Mouse (Mus musculus) urinary bladder, postnatal 36 days (tissue): ENCODE measurements around the gene Cldnd1.

Experiments
- DNase-seq, 2 experiments: peaks; one replicate each; pipeline ENCODE4 v3.0.0; 2022; ENCODE audit warnings: low spot score in 2 of 2, mixed read lengths in 1 of 2

Gene Cldnd1

DNA sequence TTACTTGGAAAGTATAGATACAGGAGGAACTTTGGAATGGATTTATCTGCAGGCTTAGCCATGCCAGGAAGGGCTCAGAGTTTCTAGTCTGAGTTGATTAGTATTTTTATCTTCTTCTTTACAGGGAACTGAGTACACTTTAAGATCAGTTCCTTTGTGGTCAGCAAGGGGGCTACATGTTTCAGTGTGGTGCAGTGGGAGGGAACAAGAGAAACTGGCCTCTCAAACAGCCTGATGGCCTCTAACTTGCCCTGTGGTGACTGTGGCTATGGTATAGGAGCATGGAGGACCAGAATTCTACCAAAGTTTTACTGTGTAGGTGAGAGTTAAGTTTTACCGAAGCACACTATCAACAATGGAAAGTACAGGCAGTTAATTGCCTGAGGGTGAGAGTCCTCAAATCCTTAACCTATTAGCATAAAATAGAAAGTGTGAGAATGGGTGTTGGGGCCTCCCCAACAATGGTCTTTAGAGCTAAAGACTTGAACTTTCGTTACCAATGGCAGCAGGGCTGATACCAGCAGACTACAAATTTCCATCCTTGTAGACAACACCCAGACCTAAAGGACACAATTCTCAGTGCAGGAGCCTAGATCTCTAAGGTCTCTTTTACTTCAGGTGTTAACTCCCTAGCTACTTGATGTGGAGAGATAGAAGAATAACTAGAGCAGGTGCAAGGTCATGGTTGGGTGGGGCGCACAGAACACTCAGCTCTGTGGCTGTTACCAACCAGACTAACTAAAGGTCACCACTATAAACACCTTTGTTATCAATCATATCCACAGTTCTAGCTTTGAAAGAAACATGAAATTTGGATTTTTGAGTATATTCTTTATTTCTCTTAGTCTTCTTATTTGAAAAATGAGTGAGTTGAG is 18.9 kb upstream of the Cldnd1 start:
- no peak for DNase-seq

DNA sequence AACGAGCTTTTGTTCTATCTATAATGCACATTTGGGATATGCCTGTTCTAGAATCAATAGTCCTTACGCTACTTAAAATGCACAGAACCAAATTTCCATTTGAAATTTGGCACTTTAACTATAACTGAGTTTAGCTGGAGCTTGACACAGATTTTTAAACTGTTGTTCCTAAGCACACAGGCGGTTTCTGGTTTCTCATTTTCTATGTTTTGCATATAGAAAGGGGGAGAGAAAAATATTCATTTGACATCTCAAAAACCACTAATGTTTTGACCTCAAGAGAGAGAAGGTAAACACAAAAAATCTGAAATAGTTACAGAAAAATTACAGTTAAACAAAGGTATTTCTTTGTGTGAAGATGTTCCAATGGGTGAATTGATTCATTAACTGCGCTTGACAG is 18.2 kb upstream of the Cldnd1 start:
- DNase-seq: no peak

DNA sequence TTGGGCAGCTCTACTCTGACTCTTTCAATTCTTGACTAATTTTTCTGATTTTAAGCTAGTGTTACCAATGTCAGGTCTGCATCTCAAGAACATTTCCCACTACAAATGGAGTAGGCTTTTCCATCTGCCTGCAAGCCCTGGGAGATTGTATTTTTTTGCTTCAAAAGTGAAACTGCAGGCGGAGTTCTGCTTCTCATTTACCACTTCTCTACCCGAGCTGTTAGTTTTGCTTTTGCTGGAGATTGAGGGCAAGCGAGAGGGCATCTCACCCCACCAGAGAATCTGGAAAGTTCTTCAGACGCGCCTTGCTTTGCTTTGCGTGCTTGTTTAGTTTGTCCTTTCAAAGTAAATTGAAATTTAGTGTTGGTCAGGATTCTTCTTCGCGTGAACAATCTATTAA is 15.5 kb upstream of the Cldnd1 start:
- DNase-seq: no peak

DNA sequence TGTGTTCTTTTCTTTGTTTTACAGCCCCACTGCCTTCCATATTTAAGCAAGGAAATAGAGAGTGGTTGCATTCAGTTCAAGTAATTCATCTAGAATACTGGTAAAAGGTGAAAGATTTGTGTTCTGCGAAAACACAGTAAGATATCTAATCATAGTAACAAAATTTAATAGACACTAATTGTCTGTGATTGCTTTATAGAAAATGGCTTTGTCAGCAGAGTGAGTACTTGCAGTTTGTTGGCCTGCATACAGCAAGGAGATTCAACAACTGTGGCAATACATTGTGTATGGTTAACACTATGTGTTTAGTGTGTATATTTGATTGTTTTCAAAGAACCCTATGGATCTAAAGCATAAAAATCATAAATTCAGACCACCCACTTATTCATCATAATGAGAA is 14.6 kb upstream of the Cldnd1 start:
- no peak for DNase-seq

DNA sequence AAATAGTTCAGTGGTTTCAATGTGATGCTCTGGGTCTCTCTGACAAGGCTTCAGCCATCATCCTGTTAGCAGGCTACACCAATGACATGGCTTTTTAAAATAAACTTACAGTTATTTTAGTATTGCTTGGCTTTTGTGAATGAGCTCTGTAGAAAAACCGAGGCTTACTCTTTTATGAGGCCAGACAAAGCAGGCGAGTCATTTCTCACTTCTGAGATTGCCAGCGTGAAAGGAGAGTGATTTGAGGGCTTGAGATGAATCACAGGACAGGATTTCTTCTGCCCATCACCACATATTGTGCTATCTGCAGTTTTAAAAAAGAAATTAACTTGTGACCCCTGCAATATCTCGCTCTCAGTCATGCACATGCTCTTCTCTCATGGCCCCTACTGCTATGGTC is 12.7 kb upstream of the Cldnd1 start:
- no peak for DNase-seq

DNA sequence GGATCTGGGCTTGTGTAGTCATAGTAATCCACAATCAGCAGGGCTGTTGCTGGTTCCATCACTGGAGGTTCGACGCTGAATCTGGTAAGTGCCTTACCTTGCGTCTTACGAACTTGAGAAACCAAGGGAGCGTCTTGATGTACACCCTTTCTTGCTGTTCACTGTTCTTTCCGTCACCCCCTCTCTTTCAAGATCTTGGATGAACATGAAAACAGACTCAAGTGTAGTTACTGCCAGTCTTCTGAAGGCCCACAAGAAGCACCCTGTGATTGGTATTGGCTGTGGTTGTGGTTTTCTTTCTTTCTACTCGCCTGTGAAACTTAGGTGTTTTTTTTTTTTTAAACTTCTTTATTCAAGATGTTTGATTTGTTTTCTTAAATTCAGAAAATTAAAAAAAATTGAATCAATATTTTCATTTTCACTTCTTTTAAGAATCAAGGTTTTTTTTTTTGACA is 9.0 kb upstream of the Cldnd1 start, which contains the start of gene Gpr15:
TSS of gene Gpr15 (minus strand) at position 405 of the 455 bp plus-strand sequence.
- no peak for DNase-seq

DNA sequence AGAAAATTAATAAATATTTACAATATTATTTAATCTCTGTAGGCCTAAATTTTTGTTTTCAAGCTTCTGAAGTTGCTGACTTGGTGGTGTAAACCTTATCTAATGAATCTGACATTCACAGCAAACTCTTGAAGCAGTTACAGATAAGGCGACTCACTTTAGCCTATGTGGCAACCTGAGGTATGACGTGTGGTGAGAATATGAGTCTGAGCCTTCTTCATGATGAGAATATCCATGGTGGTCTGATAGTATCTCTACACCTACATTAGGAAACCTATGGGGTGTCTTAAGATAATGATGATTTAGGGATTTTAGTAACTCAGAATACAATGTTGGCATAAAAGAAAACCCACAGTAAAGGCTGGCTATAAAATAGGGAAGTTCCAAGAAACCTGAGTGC is 5.4 kb upstream of the Cldnd1 start:
- DNase-seq: no peak

DNA sequence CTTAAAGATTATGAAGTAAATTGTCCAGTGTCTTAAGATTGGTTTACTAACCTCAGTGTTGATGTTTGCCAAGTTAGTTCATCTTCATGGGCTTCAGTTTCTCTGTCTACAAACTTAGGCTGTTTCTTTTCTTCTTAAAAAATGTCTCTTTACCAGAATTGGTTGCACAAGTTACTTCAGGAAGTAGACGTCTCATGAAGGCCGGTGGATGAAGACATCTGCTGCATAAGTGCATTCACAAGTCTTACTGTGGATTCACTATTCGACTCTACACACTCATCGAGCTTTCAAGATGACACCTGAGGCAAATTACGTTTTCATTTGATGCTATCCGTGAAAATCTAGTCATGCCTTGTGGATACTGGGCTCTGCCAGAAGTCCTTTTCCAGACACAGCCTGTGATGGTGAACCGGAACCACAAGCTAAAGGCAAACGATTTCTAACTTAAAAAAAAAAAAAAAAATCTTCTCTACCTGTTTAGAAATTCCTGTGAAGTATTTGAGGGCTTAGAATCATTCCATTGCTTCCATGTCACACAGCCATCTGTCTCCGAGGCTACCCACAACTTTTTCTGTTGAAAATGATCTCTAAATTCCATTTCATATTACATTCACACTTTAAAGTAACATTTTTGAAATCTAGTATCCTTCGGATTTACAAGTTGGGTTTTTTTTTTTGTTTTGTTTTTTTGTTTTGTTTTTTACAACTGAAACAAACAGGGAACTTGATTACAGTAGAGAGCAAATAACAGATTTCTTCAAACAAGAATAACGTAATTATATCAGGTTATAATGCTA is 832 bp upstream of the Cldnd1 start:
- no peak for DNase-seq

DNA sequence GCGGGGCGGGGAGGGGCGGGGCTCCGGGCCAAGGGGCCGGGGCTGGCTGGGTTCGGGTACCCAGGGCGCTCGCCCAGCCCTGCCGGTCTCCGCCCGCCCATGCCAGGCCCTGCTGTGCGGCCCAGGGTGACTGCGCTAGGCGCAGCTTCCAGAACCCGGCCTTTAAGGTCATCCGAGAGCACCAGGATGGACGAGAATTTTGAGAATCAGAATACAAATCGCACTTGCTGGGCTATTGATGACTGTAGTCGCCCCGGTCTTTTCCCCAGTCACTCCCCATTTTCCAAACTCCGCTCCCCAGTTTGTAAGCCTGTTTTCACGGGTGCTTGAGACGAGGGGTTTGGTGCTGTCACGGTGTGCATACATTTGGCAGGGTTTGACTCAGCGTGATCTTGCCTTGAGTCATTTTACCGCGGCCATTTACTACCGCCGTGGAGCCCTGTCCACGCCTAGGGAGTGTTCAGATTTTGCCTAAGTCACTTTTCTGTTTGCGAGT is 514 bp downstream of the Cldnd1 start:
- no peak for DNase-seq

DNA sequence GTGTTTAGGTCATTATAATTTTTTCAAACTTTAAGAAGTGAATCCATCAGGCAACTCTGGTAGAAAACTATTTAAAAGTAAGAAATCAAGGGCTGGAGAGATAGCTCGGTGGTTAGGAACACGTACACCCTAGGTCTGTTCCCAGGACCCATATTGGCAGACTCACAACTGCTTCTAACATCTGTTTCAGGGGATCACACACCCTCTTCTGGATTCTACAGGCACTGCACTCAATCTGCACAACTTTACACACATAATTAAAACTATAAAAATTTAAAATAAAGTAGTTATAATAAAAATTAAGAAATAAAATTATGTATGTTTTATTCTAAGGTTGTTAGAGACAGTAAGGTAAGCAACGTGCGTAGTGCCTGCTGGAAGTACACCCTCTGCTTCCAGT is 10.5 kb downstream of the Cldnd1 start:
- no peak for DNase-seq

DNA sequence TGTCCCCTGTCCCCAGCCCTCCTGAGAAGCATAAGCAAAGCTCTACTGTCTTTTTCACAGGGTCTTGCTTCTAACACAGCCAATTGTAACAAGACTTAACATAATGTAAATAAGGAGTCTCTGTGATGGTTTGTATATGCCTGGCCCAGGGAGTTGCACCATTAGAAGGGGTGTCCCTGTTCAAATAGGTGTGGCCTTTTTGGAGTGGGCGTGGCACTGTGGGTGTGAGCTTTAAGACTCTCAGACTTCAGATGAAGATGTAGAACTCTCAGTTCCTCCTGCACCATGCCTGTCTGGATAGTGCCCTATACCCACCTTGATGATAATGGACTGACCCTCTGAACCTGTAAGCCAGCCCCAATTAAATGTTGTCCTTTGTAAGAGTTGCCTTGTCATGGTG is 11.1 kb downstream of the Cldnd1 start:
- no peak for DNase-seq

DNA sequence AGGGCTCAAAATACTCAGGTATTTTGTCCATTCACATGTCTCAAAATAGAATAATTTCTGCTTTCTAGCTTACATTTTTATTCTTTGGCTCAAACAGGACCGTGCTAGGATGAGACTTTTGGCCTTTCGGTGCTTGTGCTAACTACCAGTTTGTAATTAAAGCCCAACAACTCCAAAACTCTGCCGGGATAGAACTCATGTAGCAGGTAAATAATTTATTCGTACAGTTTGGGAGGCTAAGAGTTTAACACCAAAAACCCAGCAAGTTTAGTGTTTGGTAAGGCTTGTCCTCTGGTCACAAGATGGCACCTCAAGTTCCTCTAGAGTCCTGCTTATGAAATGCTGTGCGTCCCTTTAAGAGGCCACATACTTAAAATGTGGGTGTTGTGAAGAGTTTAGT is 13.0 kb downstream of the Cldnd1 start:
- no peak for DNase-seq

DNA sequence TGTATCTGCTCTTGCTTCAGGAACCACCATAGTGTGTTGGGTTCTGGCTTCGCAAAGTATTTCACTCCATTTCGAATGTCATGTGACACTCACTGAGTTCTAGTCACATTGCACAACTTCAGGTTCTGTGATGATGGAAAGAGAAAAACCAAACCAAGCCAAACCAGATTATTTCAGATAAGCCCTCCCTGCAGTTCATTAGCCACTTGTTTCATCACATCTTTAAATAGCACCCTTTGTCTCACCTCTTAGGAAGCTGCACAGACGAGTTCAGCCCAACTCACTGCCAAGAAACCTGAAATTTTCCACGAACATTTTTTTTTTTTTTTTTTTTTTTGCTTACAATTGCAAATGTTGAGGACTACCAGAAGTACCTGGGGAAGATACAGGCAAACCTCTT is 19.0 kb downstream of the Cldnd1 start:
- no peak for DNase-seq

DNA sequence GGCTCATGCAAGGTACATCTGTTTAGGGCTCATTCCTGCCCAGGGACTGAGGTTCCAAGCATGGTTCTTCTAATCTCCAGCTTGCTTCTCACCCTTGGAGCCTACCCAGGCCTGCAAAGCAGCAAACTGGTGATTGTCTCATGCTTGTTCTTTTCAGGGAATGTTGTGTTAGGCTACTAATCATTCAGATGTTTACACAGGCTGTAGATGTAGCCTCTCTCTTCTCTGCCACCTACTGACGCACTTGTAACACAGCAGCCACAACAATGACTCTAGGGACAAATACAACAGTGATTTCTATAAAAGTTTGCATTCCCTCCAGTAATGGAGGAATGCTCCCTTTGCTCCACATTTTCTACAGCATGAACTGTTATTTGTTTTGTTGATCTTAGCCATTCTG is 23.6 kb downstream of the Cldnd1 start:
- DNase-seq: no peak

DNA sequence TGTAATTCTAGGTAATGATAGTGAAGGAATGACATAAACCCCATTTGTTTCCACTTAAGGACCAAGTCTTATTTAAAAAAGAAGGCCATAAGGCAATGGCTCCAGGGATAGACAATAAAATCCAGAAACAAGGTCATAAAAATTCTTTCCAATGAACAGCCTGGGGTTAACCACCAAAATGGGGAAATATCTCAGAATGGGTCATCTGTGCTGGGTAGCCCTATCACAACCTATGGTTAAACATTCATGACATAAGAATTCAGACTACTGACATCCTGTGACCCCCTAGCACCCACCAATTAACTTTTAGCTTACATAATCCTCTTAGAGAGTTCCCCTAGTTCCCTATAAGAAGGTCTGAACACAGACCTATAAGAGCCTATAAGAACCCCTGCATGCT is 28.5 kb downstream of the Cldnd1 start:
- DNase-seq: no peak

DNA sequence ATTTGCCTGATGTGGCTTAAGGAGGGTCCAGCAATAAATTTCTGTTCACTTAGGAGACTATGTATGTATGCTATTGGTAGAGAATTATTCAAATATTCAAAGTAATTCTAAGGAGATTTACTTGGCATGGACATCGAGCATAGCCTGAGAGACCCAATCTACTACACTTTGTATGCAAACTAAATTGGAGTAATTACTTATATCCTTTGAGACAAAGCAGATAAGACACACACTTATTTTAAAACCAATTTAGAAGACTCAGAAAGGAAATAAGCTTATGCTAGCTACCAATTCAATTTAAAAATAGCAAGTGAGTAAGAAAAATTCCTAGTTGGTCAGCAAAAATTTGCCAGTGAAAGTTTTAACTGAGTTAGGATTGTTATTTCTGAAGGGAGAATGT is 35.4 kb downstream of the Cldnd1 start, which contains the start of gene Olfr172:
TSS of gene Olfr172 (minus strand) at position 101 of the 400 bp plus-strand sequence.
- DNase-seq: no peak
